Mouse (Mus musculus) heart, embryonic 11.5 days (tissue): ENCODE results near the gene Spo11. TPM values are rescaled to one million over a fixed set of nuclear protein-coding genes. Genes with fewer than 3 reads are reported as not detected.

Source experiments
- ATAC-seq: fragments of 200-750 bp; cut with Nextera tagmentation; replicated peaks from 2 replicates; pipeline ENCODE4 v1.8.0; 2017; ENCODE audit warnings: moderate library complexity; ENCODE audit not compliant: insufficient number of reproducible peaks, low FRiP score, low TSS enrichment
- H3K27ac ChIP-seq: fragments of 300-500 bp; sonication (generic); 2 replicates; pipeline ENCODE4 v1.5.1; 2014; ENCODE audit warnings: mild to moderate bottlenecking, low read depth, low read length
- H3K27me3 ChIP-seq: fragments of 300-500 bp; sonication (generic); 2 replicates; pipeline ENCODE4 v1.6.1; 2014; ENCODE audit warnings: mild to moderate bottlenecking, low read length, mixed read lengths; ENCODE audit not compliant: control insufficient read depth, insufficient read depth
- H3K36me3 ChIP-seq: fragments of 300-500 bp; sonication (generic); 2 replicates; pipeline ENCODE4 v1.6.1; 2014; ENCODE audit warnings: mild to moderate bottlenecking, low read length, moderate library complexity, mixed read lengths; ENCODE audit not compliant: control insufficient read depth, insufficient read depth
- H3K4me1 ChIP-seq: fragments of 300-500 bp; sonication (generic); 2 replicates; pipeline ENCODE4 v1.6.1; 2014; ENCODE audit warnings: low read length; ENCODE audit not compliant: control insufficient read depth, insufficient read depth
- H3K4me2 ChIP-seq: fragments of 300-500 bp; sonication (generic); 2 replicates; pipeline ENCODE4 v1.6.1; 2014; ENCODE audit warnings: mild to moderate bottlenecking, moderate library complexity
- H3K4me3 ChIP-seq: fragments of 300-500 bp; sonication (generic); 2 replicates; pipeline ENCODE4 v1.5.1; 2014; ENCODE audit warnings: low read depth, low read length
- H3K9ac ChIP-seq: fragments of 300-500 bp; sonication (generic); 2 replicates; pipeline ENCODE4 v1.6.1; 2014; ENCODE audit warnings: mild to moderate bottlenecking, low read depth, low read length, moderate library complexity
- H3K9me3 ChIP-seq: fragments of 300-500 bp; sonication (generic); replicated peaks from 2 replicates; pipeline ENCODE4 v1.6.1; 2016; ENCODE audit warnings: low read length; ENCODE audit not compliant: control insufficient read depth
- WGBS: fragments of 180-500 bp; shearing (Covaris S2); extraction: QIAGEN DNeasy Blood & Tissue Kit; methylation state at CpG from one replicate; pipeline ENCODE4 v1.1.7; 2014; ENCODE audit not compliant: insufficient replicate concordance; 5-methylcytosine and 5-hydroxymethylcytosine counted together
- polyA plus RNA-seq: library from polyadenylated mRNA; unstranded; fragments of >200 nt; fragmentation: Nextera tagmentation; extraction: Ambion mirVana; gene quantifications from 2 replicates; pipeline ENCODE4 v1.2.1, GENCODE M21; 2014

The Spo11 gene
- polyA plus RNA-seq, 1 experiment from 2014 or later = 0.19 TPM

DNA sequence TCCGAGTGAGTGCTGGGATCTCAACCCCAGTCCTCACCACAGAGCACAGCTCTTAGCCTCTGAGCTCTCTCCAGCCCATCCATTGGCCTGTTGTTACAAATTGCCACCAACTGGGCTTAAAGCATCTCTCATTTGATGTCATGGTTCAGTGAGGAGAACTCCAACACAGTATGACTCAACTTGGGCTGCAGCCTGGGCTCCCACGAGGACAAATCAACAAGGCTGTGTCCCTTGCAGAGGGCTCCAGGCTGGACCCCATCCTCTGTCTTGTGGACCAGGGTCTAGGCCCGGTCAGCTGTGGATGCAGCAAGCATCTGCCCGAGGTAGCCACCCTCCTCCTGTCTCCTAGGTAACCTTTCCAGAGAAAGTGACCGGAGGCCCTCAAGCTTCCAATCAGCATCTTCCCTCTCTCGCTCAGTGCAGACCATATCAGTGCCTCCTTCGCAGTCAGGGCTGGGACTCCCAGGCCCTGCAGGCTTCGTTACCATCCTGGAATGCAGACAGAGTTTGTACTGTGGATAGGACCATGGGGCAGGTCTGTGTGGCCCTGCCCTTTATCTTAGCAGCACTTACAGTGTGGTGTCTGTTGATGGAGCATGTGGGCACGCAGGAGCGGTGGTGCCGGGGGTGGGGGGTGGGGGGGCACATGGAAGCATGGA is 65.1 kb downstream of the Spo11 start:
- Histone ChIP-seq H3K36me3 (no peaks in the 10 kb centered on the region), H3K27me3 (no peaks in the 10 kb centered on the region), H3K4me2 (no peak overlapping the region), H3K27ac (0 out of 2 replicates have a peak overlapping the region, but pooled peaks have one; percentile 47), H3K9ac (no peak overlapping the region), H3K4me1 (peaks cover 39% of the 10 kb centered on the region), H3K9me3 (no peaks in the 10 kb centered on the region), H3K4me3 (no peak overlapping the region)
- WGBS = 40% methylated on average over 11 of the region's 11 CpGs
- ATAC-seq = 0 out of 2 replicates have a peak, but pooled peaks have one; percentile 19

Other genes with a start within 250 kb of the Spo11 start
- gene Bmp7, start 37.4 kb upstream of the Spo11 start, polyA plus RNA-seq = 66.2 and 81.8 TPM in 2 replicates
- gene Rae1, start 22.4 kb downstream of the Spo11 start, polyA plus RNA-seq = 114 and 118 TPM in 2 replicates
- gene Rbm38, start 42.8 kb downstream of the Spo11 start, polyA plus RNA-seq = 161 and 169 TPM in 2 replicates
- 0.39 and 0.42 TPM in 2 replicates for gene Ctcfl, start 141.8 kb downstream of the Spo11 start, polyA plus RNA-seq
- not detected in 2 replicates for gene Pck1, start 175.3 kb downstream of the Spo11 start, polyA plus RNA-seq
- not detected in 2 replicates for gene Zbp1, start 241.2 kb downstream of the Spo11 start, polyA plus RNA-seq